Mouse (Mus musculus) Patski (cell line): ENCODE data around the gene Ntrk3. TPM values are rescaled to one million over a fixed set of nuclear protein-coding genes. Genes with fewer than 3 reads are reported as not detected.
A peak's percentile ranks its signal among the peaks of the same experiment; 100 is the strongest.

Source experiments
- ATAC-seq: fragments of 100-300 bp; one replicate; pipeline ENCODE4 v1.8.0; 2021
- CTCF ChIA-PET: fragments of 350-600 bp; sonication (Branson Sonifier 250); formaldehyde crosslinking; loops from one replicate; lab custom pipeline; 2022; ENCODE audit warnings: inconsistent platforms; lab: Charles Lee
- POLR2A ChIA-PET: fragments of 350-600 bp; sonication (Branson Sonifier 250); formaldehyde crosslinking; loops from one replicate; lab custom pipeline; 2022; ENCODE audit warnings: antibody characterized with exemption, inconsistent platforms; lab: Charles Lee
- DNase-seq: peaks from one replicate; pipeline ENCODE4 v3.0.0-alpha.2; 2011; ENCODE audit warnings: low read depth, low spot score
- H3K27me3 ChIP-seq: fragments of 371-371 bp; one replicate; pipeline ENCODE4 v1.5.1; 2021
- CTCF ChIP-seq: fragments of 100-300 bp; IDR thresholded peaks from one replicate; pipeline ENCODE4 v1.5.1; 2021
- in situ Hi-C: fragments of 300-500 bp; cut with MboI; formaldehyde crosslinking; loops from 3 replicates; pipeline ENCODE4 v1.11.1; 2018; ENCODE audit warnings: low pct_unique_long_range_greater_than_20kb, mixed read lengths
- polyA plus RNA-seq: library from polyadenylated mRNA; unstranded; gene quantifications from one replicate; pipeline ENCODE4 v1.2.3, GENCODE M21; 2021

The Ntrk3 gene
- polyA plus RNA-seq, 1 experiment from 2014 or later: 13.7 TPM

DNA sequence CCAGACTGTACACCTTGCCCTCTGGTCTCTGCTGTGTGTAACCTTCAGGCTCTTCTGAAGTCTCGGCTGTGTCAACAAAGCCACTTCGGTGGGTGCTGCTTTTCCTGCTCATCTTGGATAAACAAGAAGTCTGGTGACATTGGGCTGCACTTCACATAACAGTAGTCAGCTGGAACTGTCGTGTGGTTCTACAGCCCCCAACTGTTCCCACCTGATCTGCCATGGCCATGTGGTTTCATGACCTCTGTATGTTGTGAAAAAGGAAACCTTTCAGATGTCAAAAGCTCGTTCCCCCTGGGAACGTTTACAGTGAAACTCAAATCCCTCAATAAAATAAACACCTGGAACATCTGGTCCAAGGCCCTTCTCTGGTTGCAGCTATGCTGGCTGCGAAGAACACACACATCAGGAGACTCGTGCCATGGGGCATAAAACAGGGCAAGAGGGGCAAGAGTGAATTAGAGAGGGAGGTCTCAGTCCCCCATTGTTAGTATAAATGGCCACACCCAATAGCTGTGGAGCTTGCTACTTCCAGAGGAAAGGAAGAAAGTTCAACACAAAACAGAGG is 222.7 kb downstream of the Ntrk3 start:
- POLR2A ChIA-PET: no interaction called here

DNA sequence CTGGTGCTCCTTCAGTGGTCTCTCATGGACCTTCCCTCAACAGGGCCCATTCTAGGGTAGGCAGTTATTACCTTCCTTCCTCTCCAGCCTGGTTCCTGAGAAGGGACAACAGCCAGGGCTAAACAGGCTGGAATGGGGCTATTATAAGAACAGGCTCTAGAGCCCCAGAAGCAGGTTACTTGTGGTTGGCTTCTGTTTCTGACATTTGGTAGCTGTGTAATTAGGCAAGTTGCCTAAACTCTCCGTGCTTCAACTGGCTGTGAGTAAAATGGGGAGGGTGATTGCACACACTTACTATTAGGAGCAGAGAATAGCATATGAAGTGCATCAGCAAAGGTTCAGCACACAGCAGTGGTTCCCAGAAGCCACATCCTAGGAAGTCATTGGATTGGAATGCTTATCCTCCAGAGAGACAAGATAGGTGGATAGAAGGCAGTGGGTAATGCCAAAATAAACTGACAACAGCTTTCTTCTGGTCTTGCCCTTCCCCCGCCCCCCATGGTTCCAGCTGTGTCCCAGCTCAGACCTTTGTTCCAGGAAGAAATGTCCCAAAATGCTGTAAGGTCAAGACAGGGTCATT is 230.7 kb downstream of the Ntrk3 start:
- ATAC-seq: peak; percentile 94
- ChIA-PET CTCF (interaction anchor here (1.5 kb wide), 1 partner anchor 60 kb away, joined by 5 read pairs; no protein-coding TSS in a partner anchor), POLR2A (interaction anchor here (0.6 to 0.7 kb wide), 2 partner anchors 10 to 12 kb away, joined by 3 read pairs; no protein-coding TSS in a partner anchor)
- DNase-seq: peak; percentile 33
- in situ Hi-C loops: no loop called here
- no peak for TF ChIP-seq CTCF
- no peaks in the 10 kb centered on the region for H3K27me3 ChIP-seq

More for the DNA sequence above, 222.7 kb downstream of the Ntrk3 start:
- in situ Hi-C loops: no loop called here
- no peak for TF ChIP-seq CTCF
- no peak for ATAC-seq
- CTCF ChIA-PET: interaction anchor here (1.5 kb wide), 1 partner anchor 12 kb away, joined by 3 read pairs; no protein-coding TSS in a partner anchor
- no peak for DNase-seq
- H3K27me3 ChIP-seq: no peaks in the 10 kb centered on the region

DNA sequence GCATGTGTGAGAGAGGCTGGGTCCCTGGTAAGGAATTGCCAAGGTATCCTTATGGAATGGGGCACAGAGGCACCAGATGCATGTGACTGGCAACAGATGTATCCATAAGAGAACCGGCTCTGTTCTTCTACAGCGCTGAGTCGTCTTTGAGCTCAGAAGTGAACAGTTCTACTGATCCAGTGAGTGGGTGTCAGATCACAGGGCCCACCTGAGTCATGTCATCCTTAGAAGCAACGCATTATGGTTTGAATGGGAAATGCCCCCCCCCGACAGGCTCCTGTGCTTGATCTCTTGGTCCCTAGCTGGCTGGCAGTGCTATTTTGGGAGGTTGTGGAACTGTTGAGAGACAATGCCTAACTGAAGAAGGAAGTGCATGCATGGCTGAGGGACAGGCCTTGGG is 236.9 kb downstream of the Ntrk3 start:
- POLR2A ChIA-PET: no interaction called here
- CTCF ChIA-PET: no interaction called here
- no peaks in the 10 kb centered on the region for H3K27me3 ChIP-seq
- ATAC-seq (no peak), DNase-seq (no peak)
- TF ChIP-seq CTCF: no peak
- in situ Hi-C loops: no loop called here

DNA sequence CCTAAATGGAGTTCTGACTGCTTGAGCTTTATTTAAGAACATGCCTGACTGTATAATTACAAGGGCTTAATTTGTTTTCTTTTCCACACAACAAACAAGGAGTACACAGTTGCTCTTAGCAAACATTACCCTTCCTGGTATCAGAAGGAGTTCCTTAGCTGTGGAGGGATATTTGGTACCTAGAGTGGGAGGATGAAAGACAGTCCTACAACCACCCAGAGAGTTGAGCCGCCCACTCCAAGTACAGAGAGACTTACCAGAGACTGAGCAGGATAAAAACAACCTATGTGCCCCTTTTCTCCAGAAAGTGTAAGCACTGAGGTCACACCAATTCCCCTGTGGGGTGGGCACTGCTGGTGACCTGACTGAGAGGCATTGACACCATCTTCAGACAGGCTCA is 237.8 kb downstream of the Ntrk3 start:
- no peak for ATAC-seq
- ChIA-PET POLR2A (no interaction called here), CTCF (no interaction called here)
- TF ChIP-seq CTCF: no peak
- no peaks in the 10 kb centered on the region for H3K27me3 ChIP-seq
- in situ Hi-C loops: no loop called here
- no peak for DNase-seq

DNA sequence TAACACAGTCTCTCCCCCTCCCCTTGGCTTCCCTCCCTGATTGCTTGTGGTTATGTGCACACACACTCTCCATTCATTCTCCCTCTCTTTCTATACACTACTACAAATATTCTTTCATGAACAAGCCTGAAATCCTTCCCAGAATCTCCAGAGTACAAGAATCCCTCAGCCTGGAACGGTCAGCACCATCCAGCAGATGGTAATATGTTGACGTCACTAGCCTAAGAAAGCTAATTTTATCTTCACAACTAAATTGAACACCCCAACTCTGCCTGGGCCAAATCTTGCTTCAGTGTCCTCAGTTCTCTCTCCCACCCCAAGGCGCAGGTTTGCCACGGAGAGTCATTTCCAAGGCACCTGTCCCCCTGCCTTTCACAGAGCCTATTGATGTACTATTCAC is 239.5 kb downstream of the Ntrk3 start:
- TF ChIP-seq CTCF: no peak
- in situ Hi-C loops: no loop called here
- POLR2A ChIA-PET: no interaction called here

DNA sequence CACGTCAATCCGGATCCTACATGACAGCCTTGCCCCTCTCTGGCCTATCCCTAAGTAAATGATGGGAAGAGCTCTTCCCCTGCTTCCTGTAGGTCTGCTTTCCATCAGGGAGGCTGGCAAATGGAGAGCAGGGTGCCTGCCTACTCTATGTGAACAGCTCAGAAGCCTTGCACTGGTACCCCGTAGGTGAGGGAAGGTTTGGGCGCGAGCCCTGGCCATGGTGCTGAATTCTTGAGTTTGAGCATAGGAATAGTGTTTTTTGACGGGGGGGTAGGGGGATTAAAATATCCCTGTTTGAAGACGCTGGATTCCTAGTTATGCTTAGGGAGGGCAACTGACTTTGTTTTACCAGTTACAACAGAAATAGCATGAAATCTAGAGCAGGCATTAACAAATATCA is 240.0 kb downstream of the Ntrk3 start:
- TF ChIP-seq CTCF: no peak
- ChIA-PET POLR2A (no interaction called here), CTCF (no interaction called here)
- DNase-seq: no peak
- no peak for ATAC-seq
- in situ Hi-C loops: no loop called here
- no peaks in the 10 kb centered on the region for H3K27me3 ChIP-seq

More for the DNA sequence above, 239.5 kb downstream of the Ntrk3 start:
- CTCF ChIA-PET: no interaction called here
- DNase-seq (no peak), ATAC-seq (no peak)
- no peaks in the 10 kb centered on the region for H3K27me3 ChIP-seq

DNA sequence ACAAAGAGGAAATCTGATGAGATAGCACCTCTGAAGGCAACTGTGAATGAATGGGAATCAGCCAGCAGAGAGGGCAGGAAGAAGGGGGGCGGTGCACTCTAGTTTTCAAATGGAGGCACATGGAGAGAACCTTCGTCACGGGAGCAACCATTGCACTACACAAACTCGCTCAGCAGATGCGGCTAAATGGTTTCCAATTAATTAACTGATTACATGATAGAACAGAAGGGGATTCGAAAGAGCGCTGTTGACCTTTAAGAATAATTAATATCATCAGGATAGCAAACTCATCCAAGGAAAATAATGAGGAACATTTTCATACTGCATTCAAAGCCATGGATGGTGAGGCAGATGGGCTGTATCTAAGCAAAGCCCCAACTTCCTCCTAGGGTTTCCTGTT is 244.2 kb downstream of the Ntrk3 start:
- in situ Hi-C loops: no loop called here
- no peak for ATAC-seq
- TF ChIP-seq CTCF: no peak
- ChIA-PET POLR2A (no interaction called here), CTCF (no interaction called here)
- no peaks in the 10 kb centered on the region for H3K27me3 ChIP-seq
- DNase-seq: no peak

DNA sequence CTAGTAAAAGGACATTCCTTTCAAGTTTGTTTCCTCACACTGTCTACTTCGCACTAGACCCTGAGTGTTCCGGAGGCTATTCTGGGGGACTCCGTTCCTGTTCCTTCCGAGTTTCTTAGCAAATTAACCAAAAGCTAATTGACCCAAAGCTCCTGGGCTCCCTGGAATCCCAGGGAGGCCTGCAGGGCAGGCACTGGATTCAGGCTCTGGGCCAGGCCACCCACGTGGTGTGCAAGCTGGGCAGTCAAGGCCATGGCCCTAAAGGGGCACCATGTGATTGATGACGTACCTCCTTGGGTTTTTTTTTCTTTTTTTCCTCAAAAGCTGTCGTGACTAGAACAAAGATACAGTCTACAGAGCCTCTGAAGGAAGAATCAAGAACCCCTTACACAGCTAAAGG is 246.6 kb downstream of the Ntrk3 start:
- ATAC-seq (no peak), DNase-seq (no peak)
- CTCF ChIA-PET: interaction anchor here (1.4 kb wide), 1 partner anchor 15 kb away, joined by 3 read pairs; no protein-coding TSS in a partner anchor
- POLR2A ChIA-PET: interaction anchor here (0.6 kb wide), 1 partner anchor 705 kb away, joined by 6 read pairs; no protein-coding TSS in a partner anchor
- TF ChIP-seq CTCF: no peak
- no peaks in the 10 kb centered on the region for H3K27me3 ChIP-seq
- in situ Hi-C loops: no loop called here

DNA sequence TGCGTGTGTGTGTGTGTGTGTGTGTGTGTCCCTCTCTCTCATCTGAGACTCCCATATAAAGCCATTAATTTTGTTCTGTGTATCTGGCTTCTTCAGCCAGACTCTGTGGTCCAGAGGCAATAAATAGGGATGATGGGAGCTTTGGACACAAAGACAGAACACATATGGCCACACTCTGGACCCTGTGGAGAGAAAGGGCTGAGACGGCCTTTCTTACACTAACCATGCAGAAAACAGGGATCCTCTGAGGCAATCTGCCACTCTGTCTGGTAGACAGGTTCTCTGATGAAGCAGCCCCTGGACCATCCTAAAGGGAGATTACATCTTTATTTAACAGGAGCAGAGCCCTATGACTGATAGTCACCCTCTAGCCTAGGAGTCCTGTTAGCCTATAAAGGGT is 253.5 kb downstream of the Ntrk3 start:
- DNase-seq: no peak
- no peaks in the 10 kb centered on the region for H3K27me3 ChIP-seq
- TF ChIP-seq CTCF: no peak
- no peak for ATAC-seq
- in situ Hi-C loops: no loop called here
- ChIA-PET POLR2A (no interaction called here), CTCF (interaction anchor here (0.7 kb wide), 1 partner anchor 43 kb away, joined by 3 read pairs; no protein-coding TSS in a partner anchor)

DNA sequence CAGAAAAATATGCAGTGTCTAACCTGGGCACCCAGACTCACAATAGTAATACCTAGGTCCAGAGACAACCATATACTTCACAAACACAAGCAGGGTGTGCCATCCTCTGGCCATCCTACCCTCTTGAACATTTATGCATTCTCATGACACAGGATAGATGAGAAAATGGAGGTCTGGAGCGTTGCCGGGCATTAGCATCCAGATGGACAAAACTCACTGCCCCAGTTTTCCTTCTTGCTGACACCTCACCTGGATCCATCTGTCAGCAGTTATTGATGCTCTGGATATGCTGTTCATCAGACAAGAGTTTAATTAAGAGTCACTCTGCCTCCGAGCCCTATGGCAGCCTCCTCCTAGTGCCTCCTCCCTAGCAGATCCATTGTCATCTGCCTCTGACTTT is 254.1 kb downstream of the Ntrk3 start:
- DNase-seq (no peak), ATAC-seq (no peak)
- ChIA-PET POLR2A (no interaction called here), CTCF (no interaction called here)
- H3K27me3 ChIP-seq: no peaks in the 10 kb centered on the region
- in situ Hi-C loops: no loop called here
- no peak for TF ChIP-seq CTCF

DNA sequence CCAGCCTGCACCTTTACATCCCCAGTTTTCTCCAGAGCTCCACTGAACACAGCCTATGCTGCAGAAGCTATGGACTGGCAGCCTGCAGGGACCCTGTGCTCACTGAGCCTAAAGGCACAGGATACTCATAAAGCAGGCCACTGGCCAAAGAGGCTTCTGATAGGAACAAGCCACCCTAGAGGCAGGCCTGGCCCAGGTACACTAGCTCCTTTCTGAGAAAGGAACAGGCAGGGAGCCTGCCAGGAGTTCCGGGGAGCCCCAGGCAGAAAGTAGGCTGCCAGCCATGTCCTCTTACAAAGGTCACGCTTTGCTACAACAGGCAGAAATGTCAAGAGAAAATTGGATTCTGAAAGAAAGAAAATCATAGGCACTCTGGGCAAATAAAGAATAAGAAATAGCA is 254.8 kb downstream of the Ntrk3 start:
- ATAC-seq: no peak
- in situ Hi-C loops: no loop called here
- POLR2A ChIA-PET: no interaction called here
- no peak for DNase-seq
- H3K27me3 ChIP-seq: no peaks in the 10 kb centered on the region
- CTCF ChIA-PET: no interaction called here
- no peak for TF ChIP-seq CTCF
